Mouse (Mus musculus) hindbrain, embryonic 13.5 days (tissue): Measurements from ENCODE around the gene Prlhr. TPM values are rescaled to one million over a fixed set of nuclear protein-coding genes. Genes with fewer than 3 reads are reported as not detected.

Experiments
- ATAC-seq: fragments of 200-750 bp; cut with Nextera tagmentation; 2 replicates; pipeline ENCODE4 v1.8.0; 2017; ENCODE audit warnings: moderate TSS enrichment; ENCODE audit not compliant: low FRiP score
- H3K27ac ChIP-seq: fragments of 300-500 bp; sonication (generic); 2 replicates; pipeline ENCODE4 v1.5.1; 2015; ENCODE audit warnings: inconsistent platforms, mild to moderate bottlenecking, moderate library complexity
- H3K27me3 ChIP-seq: fragments of 300-500 bp; sonication (generic); 2 replicates; pipeline ENCODE4 v1.6.1; 2015; ENCODE audit warnings: mild to moderate bottlenecking, inconsistent platforms
- H3K36me3 ChIP-seq: fragments of 300-500 bp; sonication (generic); 2 replicates; pipeline ENCODE4 v1.6.1; 2015; ENCODE audit warnings: mild to moderate bottlenecking, inconsistent platforms
- H3K4me1 ChIP-seq: fragments of 300-500 bp; sonication (generic); replicated peaks from 2 replicates; pipeline ENCODE4 v1.6.1; 2015; ENCODE audit warnings: inconsistent platforms
- H3K4me2 ChIP-seq: fragments of 300-500 bp; sonication (generic); 2 replicates; pipeline ENCODE4 v1.6.1; 2015; ENCODE audit warnings: inconsistent platforms, mild to moderate bottlenecking, moderate library complexity
- H3K4me3 ChIP-seq: fragments of 300-500 bp; sonication (generic); 2 replicates; pipeline ENCODE4 v1.5.1; 2015; ENCODE audit warnings: mild to moderate bottlenecking, inconsistent platforms
- H3K9ac ChIP-seq: fragments of 300-500 bp; sonication (generic); 2 replicates; pipeline ENCODE4 v1.6.1; 2015; ENCODE audit warnings: mild to moderate bottlenecking, inconsistent platforms
- H3K9me3 ChIP-seq: fragments of 300-500 bp; sonication (generic); 2 replicates; pipeline ENCODE4 v1.6.1; 2016; ENCODE audit warnings: inconsistent platforms
- WGBS: fragments of 180-500 bp; shearing (Covaris S2); methylation state at CpG from one replicate; pipeline ENCODE4 v1.1.7; 2015; 5-methylcytosine and 5-hydroxymethylcytosine counted together
- polyA plus RNA-seq: library from polyadenylated mRNA; unstranded; fragments of >200 nt; fragmentation: Nextera tagmentation; extraction: Ambion mirVana; gene quantifications from 2 replicates; pipeline ENCODE4 v1.2.1, GENCODE M21; 2015

Gene Prlhr
- 0.12 and 0.17 TPM in 2 replicates for polyA plus RNA-seq

DNA sequence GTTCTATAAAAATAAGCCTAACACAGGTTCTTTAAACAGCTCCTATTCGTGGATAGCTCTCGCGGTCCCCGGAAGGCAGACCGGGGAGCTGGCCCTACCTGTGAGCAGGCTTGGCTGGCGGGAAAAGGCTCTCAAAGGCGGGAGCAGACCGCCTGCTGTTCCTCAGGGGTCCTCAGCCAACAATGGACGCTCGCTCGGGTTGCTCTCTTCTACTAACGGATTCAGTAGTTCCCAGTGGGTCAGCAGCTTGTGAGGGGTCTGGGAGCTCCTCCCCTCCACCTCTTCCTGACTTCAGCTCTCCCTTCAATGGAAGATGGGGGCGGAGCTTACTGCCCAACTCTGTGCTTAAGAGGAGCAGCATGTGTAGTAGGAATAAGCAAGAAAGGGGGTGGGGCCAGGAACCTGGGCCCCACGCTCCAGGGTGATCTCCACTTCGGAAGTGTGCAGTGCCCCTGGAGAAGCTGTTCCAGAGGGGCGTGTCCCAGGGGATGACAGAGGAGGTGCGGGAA lies at the start of gene Prlhr:
Gene Prlhr (minus strand): TSS at position 51 of the 509 bp plus-strand sequence.
- Histone ChIP-seq H3K27ac (no peak within 1 kb of the TSS), H3K36me3 (no peaks in the 10 kb centered on the region), H3K9ac (peak within 1 kb of the TSS; percentile 63), H3K4me3 (peak within 1 kb of the TSS; percentile 41), H3K27me3 (peaks cover 71% of the 10 kb centered on the region), H3K4me2 (peak within 1 kb of the TSS; percentile 66), H3K4me1 (peaks cover 35% of the 10 kb centered on the region), H3K9me3 (no peaks in the 10 kb centered on the region)
- 3% methylated on average over 17 of the region's 17 CpGs for WGBS
- ATAC-seq: peak; percentile 43; the same call in 1 of the 2 replicates

GRCm38 (mm10) chr19:60515064-60515463 lies 47.0 kb upstream of the Prlhr start:
- Histone ChIP-seq H3K9me3 (no peaks in the 10 kb centered on the region), H3K4me3 (no peak overlapping the region), H3K9ac (no peak overlapping the region), H3K27me3 (no peaks in the 10 kb centered on the region), H3K36me3 (no peaks in the 10 kb centered on the region), H3K4me1 (no peaks in the 10 kb centered on the region), H3K27ac (no peak overlapping the region), H3K4me2 (no peak overlapping the region)
- no peak for ATAC-seq
- WGBS: 84% methylated on average over 2 of the region's 2 CpGs

DNA sequence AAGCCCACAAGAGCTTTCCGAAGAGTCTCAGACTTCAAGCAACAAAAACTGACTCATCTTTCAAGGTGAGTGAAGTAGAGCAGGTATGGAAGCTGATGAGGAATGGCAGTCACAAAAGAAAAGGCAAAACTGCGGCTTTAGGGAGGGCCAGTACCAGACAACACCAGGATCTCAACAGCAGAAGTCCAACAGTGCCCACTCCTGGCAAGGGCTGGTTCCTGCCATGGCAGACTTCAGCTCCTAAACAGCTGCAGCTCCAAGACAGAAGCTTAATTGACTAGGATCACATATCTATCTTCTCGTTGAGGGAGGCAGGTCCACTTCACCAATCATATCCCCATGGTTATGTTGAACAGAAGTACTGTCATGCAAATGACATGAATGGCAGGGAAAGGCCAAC lies 45.3 kb upstream of the Prlhr start:
- H3K9me3 ChIP-seq: no peaks in the 10 kb centered on the region
- 51% methylated on average over 3 of the region's 3 CpGs for WGBS

DNA sequence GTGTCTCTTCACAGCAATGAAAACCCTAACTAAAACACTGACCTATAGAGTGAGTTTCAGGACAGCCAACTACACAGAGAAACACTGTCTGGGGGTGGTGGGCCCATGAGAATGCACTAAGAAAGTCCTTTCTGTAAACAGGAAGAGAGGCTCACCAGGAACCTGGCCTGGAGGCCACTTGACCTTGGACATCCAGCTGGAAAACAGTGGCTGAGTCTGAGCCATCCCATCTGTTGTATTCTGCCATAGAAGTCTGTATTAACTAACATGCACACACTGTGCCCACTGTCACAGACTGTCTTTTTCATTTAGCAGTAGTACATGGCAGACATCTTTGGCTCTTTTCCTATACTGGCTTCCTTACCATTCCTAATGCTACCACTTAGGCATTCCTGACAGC lies 32.1 kb upstream of the Prlhr start:
- no peaks in the 10 kb centered on the region for H3K27me3 ChIP-seq
- H3K4me1 ChIP-seq: no peaks in the 10 kb centered on the region; the same call in 1 of the 2 replicates
- H3K4me3 ChIP-seq: no peak overlapping the region
- H3K36me3 ChIP-seq: no peaks in the 10 kb centered on the region
- no peak overlapping the region for H3K27ac ChIP-seq
- ATAC-seq: no peak
- no peak overlapping the region for H3K4me2 ChIP-seq
- H3K9ac ChIP-seq: no peak overlapping the region
- H3K9me3 ChIP-seq: no peaks in the 10 kb centered on the region

More for the DNA sequence above, 45.3 kb upstream of the Prlhr start:
- Histone ChIP-seq H3K4me3 (no peak overlapping the region), H3K27ac (no peak overlapping the region), H3K9ac (no peak overlapping the region), H3K36me3 (no peaks in the 10 kb centered on the region), H3K27me3 (no peaks in the 10 kb centered on the region), H3K4me2 (no peak overlapping the region), H3K4me1 (peaks cover 3% of the 10 kb centered on the region; the same call in 1 of the 2 replicates)
- no peak for ATAC-seq

DNA sequence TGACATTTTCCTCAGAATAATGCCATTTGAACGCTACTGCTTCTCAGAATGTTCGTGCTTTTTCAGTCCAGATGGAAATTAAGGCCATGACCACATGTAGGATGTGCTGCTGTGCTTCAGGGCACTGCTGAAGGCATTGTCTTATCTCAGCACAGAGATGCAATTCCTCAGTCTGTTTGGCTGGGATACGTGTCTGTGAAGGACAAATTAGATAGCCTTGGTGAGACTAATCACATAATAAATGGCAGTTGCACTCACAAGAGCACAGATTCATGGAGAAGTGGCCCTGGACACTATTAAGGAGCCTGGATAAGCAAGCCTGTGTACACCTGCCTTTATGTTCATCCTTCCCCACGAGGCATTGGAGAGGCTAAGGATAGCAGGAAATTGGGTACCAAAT lies 29.1 kb upstream of the Prlhr start:
- no peaks in the 10 kb centered on the region for H3K36me3 ChIP-seq
- H3K4me1 ChIP-seq: no peaks in the 10 kb centered on the region; the same call in 1 of the 2 replicates
- no peak overlapping the region for H3K4me3 ChIP-seq
- no peaks in the 10 kb centered on the region for H3K27me3 ChIP-seq
- no peaks in the 10 kb centered on the region for H3K9me3 ChIP-seq
- WGBS: 79% methylated on average over 4 of the region's 4 CpGs
- no peak for ATAC-seq
- H3K27ac ChIP-seq: no peak overlapping the region
- H3K9ac ChIP-seq: no peak overlapping the region
- no peak overlapping the region for H3K4me2 ChIP-seq

DNA sequence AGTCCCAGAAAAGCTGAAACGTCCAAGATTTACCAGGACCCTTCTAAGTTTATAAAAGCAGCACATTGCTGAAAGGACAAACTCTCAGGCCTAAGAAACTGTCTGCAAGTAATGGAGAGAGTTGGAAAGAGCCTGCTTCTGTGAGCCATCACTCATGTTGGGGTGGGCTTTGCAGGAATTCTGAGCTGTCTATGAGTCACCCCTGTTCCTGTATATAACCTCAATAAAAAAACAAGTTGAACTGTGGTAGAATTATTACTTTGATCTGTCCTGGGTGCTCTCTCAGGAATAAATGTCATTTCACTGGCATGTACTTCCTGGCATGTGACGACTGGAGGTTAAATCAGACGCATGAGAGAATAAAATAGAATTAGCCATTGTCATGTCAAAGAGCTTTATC lies 27.7 kb upstream of the Prlhr start:
- Histone ChIP-seq H3K4me1 (no peaks in the 10 kb centered on the region; the same call in 1 of the 2 replicates), H3K9me3 (no peaks in the 10 kb centered on the region)

GRCm38 (mm10) chr19:60489566-60489965 lies 21.5 kb upstream of the Prlhr start:
- Histone ChIP-seq H3K9ac (no peak overlapping the region), H3K27ac (no peak overlapping the region), H3K36me3 (no peaks in the 10 kb centered on the region), H3K4me2 (no peak overlapping the region), H3K9me3 (no peaks in the 10 kb centered on the region), H3K4me3 (no peak overlapping the region), H3K27me3 (no peaks in the 10 kb centered on the region), H3K4me1 (no peaks in the 10 kb centered on the region)
- WGBS: 91% methylated on average over 1 of the region's 1 CpGs
- ATAC-seq: no peak

More for the DNA sequence above, 27.7 kb upstream of the Prlhr start:
- no peak overlapping the region for H3K9ac ChIP-seq
- no peak for ATAC-seq
- H3K4me3 ChIP-seq: no peak overlapping the region
- H3K4me2 ChIP-seq: no peak overlapping the region
- H3K27me3 ChIP-seq: no peaks in the 10 kb centered on the region
- 60% methylated on average over 3 of the region's 3 CpGs for WGBS
- H3K27ac ChIP-seq: no peak overlapping the region
- no peaks in the 10 kb centered on the region for H3K36me3 ChIP-seq

DNA sequence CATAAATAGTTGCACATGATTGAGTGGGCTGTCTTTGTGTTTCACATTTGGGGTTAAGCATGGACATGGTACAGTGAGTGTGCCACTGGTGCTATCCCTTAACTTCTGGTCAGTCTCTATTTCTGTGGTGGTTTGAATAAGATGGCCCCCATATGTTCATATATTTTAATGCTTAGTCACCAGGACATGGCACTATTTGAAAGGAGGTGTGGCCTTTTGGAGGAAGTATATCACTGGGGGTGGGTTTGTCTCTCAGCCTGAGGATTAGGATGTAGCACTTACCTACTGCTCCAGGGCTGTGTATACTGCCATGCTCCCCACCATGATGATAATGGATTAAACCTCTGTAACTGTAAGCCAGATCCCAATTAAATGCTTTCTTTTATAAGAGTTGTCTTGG lies 17.2 kb upstream of the Prlhr start:
- H3K27ac ChIP-seq: no peak overlapping the region
- H3K9ac ChIP-seq: no peak overlapping the region
- H3K27me3 ChIP-seq: no peaks in the 10 kb centered on the region
- no peaks in the 10 kb centered on the region for H3K4me1 ChIP-seq
- no peak overlapping the region for H3K4me3 ChIP-seq
- no peaks in the 10 kb centered on the region for H3K9me3 ChIP-seq
- no peaks in the 10 kb centered on the region for H3K36me3 ChIP-seq
- no peak overlapping the region for H3K4me2 ChIP-seq
- no peak for ATAC-seq

- 48% methylated on average over 1 of the region's 1 CpGs for WGBS
- ATAC-seq: no peak
- no peaks in the 10 kb centered on the region for H3K36me3 ChIP-seq
- H3K9me3 ChIP-seq: no peaks in the 10 kb centered on the region
- H3K4me3 ChIP-seq: no peak overlapping the region
- no peak overlapping the region for H3K4me2 ChIP-seq
- no peak overlapping the region for H3K27ac ChIP-seq
- H3K9ac ChIP-seq: no peak overlapping the region
- H3K4me1 ChIP-seq: no peaks in the 10 kb centered on the region
- no peaks in the 10 kb centered on the region for H3K27me3 ChIP-seq
Measured at GRCm38 (mm10) chr19:60478859-60479258, 10.8 kb upstream of the Prlhr start.

DNA sequence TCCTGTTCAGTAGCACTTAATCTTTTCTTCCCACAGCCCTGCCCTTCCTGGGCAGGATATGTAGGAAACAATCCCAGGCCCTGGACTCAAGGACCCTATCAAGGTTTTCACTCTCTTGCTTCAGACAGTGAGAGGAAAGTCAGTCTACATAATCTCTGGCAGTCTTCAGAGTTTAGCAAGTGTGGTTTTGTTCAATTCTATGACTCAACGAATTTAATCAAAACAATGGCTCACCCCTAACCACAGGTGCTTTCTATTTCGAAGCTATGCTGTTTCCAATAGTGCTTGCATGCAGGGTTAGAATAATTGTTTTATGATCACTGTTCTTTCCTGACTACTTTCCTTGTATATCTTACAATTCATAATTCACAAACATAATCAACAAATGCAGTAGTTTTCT lies 9.7 kb upstream of the Prlhr start:
- ATAC-seq: no peak
- 0 out of 2 replicates have a peak, but pooled peaks cover 4% of the 10 kb centered on the region for H3K27me3 ChIP-seq
- no peak overlapping the region for H3K27ac ChIP-seq
- 69% methylated on average over 2 of the region's 2 CpGs for WGBS
- H3K4me2 ChIP-seq: no peak overlapping the region
- no peaks in the 10 kb centered on the region for H3K4me1 ChIP-seq
- H3K36me3 ChIP-seq: no peaks in the 10 kb centered on the region
- H3K9me3 ChIP-seq: no peaks in the 10 kb centered on the region
- no peak overlapping the region for H3K9ac ChIP-seq
- H3K4me3 ChIP-seq: no peak overlapping the region

DNA sequence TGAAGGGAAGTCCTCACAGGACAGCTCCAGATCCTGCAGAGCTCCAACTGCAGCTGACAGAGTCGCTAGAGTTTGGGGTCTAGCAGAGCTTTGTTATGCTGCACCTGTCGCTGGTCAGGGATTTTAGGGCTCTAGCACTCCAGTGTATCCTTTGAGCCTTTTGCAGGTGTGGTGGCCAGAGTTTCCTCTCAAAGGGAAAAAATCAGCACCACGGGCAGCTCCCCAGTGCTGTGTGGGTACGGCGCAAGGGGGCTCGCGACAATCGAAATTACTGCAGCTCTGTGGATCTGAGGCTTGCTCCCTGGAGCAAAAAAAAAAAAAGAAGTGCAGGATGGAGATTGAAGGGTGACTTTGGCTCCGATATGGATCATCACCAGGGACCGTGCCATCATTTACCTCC lies 742 bp upstream of the Prlhr start:
- no peak for ATAC-seq
- peak overlapping the region; percentile 46 for H3K9ac ChIP-seq
- no peak overlapping the region for H3K27ac ChIP-seq
- H3K27me3 ChIP-seq: peaks cover 73% of the 10 kb centered on the region
- H3K9me3 ChIP-seq: no peaks in the 10 kb centered on the region
- H3K4me2 ChIP-seq: peak overlapping the region; percentile 66
- H3K4me1 ChIP-seq: peaks cover 30% of the 10 kb centered on the region
- peak overlapping the region; percentile 41 for H3K4me3 ChIP-seq
- H3K36me3 ChIP-seq: no peaks in the 10 kb centered on the region
- WGBS: 2% methylated on average over 10 of the region's 10 CpGs

DNA sequence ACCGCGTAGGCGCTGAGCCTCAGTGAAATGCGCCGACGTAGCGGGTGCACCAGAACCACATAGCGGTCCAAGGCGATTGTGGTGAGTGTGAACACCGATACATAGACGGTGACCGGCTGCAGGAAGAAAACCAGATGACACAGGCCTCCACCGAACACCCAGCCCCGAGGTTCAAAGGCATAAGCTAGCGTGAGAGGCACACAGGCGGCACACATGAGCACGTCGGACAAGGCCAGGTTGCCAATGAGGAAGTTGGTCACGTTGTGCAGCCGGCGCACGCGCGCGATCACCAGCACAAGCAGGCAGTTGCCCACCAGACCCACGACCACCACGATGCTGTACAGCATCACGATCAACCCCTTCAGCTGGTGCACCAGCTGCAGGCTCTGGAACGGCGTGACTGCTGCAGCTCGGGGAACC lies 506 bp downstream of the Prlhr start:
- no peaks in the 10 kb centered on the region for H3K36me3 ChIP-seq
- 15% methylated on average over 31 of the region's 31 CpGs for WGBS
- H3K4me2 ChIP-seq: peak overlapping the region; percentile 66
- no peak overlapping the region for H3K27ac ChIP-seq
- peak; percentile 64 for ATAC-seq
- H3K27me3 ChIP-seq: peaks cover 69% of the 10 kb centered on the region
- peak overlapping the region; percentile 63 for H3K9ac ChIP-seq
- no peaks in the 10 kb centered on the region for H3K9me3 ChIP-seq
- H3K4me3 ChIP-seq: peak overlapping the region; percentile 41
- H3K4me1 ChIP-seq: peaks cover 37% of the 10 kb centered on the region

- Histone ChIP-seq H3K9ac (peak overlapping the region; percentile 63), H3K4me1 (peaks cover 37% of the 10 kb centered on the region), H3K36me3 (no peaks in the 10 kb centered on the region), H3K4me2 (peak overlapping the region; percentile 66), H3K27me3 (peaks cover 65% of the 10 kb centered on the region), H3K27ac (no peak overlapping the region), H3K4me3 (peak overlapping the region; percentile 41), H3K9me3 (no peaks in the 10 kb centered on the region)
- peak; percentile 86 for ATAC-seq
- 2% methylated on average over 41 of the region's 41 CpGs for WGBS
Measured at GRCm38 (mm10) chr19:60466953-60467570, 1.0 kb downstream of the Prlhr start.
